Mouse (Mus musculus): Measurements from ENCODE around the gene Gtf3c4.

Gene Gtf3c4

GRCm38 (mm10) chr2:28840222-28840951 is at the start of gene Gtf3c4, which contains the start of gene Ddx31:
Gtf3c4 (minus strand) TSS chr2:28840360.
Ddx31 (plus strand) TSS chr2:28840406.
- DNase-seq: peak; percentile 94

GRCm38 (mm10) chr2:28884914-28885313 is 44.8 kb upstream of the Gtf3c4 start:
- no peak for DNase-seq

- no peak for DNase-seq
These were observed 42.8 kb upstream of the Gtf3c4 start for GRCm38 (mm10) chr2:28882826-28883485.

GRCm38 (mm10) chr2:28882047-28882446 is 41.9 kb upstream of the Gtf3c4 start:
- no peak for DNase-seq

- no peak for DNase-seq
These were observed 41.1 kb upstream of the Gtf3c4 start for GRCm38 (mm10) chr2:28881275-28881674.

GRCm38 (mm10) chr2:28875554-28875953 is 35.4 kb upstream of the Gtf3c4 start:
- no peak for DNase-seq

GRCm38 (mm10) chr2:28867495-28867894 is 27.3 kb upstream of the Gtf3c4 start:
- no peak for DNase-seq

GRCm38 (mm10) chr2:28863857-28864256 is 23.7 kb upstream of the Gtf3c4 start:
- peak; percentile 9 for DNase-seq

- no peak for DNase-seq
These were observed 20.7 kb upstream of the Gtf3c4 start for GRCm38 (mm10) chr2:28860678-28861423.

GRCm38 (mm10) chr2:28859303-28859702 is 19.1 kb upstream of the Gtf3c4 start:
- DNase-seq: no peak

- DNase-seq: no peak
These were observed 15.6 kb upstream of the Gtf3c4 start for GRCm38 (mm10) chr2:28855773-28856172.

GRCm38 (mm10) chr2:28852594-28852993 is 12.4 kb upstream of the Gtf3c4 start:
- peak; percentile 15 for DNase-seq

- no peak for DNase-seq
These were observed 8.7 kb upstream of the Gtf3c4 start for GRCm38 (mm10) chr2:28848879-28849278.

- DNase-seq: no peak
These were observed 1.9 kb upstream of the Gtf3c4 start for GRCm38 (mm10) chr2:28842042-28842441.

GRCm38 (mm10) chr2:28839501-28840221 is 499 bp downstream of the Gtf3c4 start:
- DNase-seq: no peak

- no peak for DNase-seq
These were observed 3.8 kb downstream of the Gtf3c4 start for GRCm38 (mm10) chr2:28836181-28836940.

- no peak for DNase-seq
These were observed 10.9 kb downstream of the Gtf3c4 start for GRCm38 (mm10) chr2:28829265-28829664.

- no peak for DNase-seq
These were observed 21.3 kb downstream of the Gtf3c4 start for GRCm38 (mm10) chr2:28818866-28819265.

GRCm38 (mm10) chr2:28810260-28811013 is 29.7 kb downstream of the Gtf3c4 start:
- DNase-seq: peak; percentile 21

- DNase-seq: no peak
These were observed 31.3 kb downstream of the Gtf3c4 start for GRCm38 (mm10) chr2:28808841-28809240.

- no peak for DNase-seq
These were observed 36.8 kb downstream of the Gtf3c4 start for GRCm38 (mm10) chr2:28803406-28803805.

Data from thymus, postnatal 14 days (tissue).